Mouse (Mus musculus): Measurements from ENCODE around the gene Ptpa.

GRCm38 (mm10) chr2:30474776-30475175, 58.9 kb downstream of the Ptpa start:
- no peak for TF ChIP-seq CTCF (IDR thresholded peaks at IDR 0.05)
- no peak for TF ChIP-seq EP300 (IDR thresholded peaks at IDR 0.05)

Measured in lung, postnatal 0 days (tissue).